Mouse (Mus musculus) liver, embryonic 11.5 days (tissue): ENCODE measurements around the gene Poc1a. TPM values are rescaled to one million over a fixed set of nuclear protein-coding genes. Genes with fewer than 3 reads are reported as not detected.
A peak's percentile ranks its signal among the peaks of the same experiment; 100 is the strongest.

Experiments
- ATAC-seq: fragments of 200-750 bp; cut with Nextera tagmentation; replicated peaks from 2 replicates; pipeline ENCODE4 v1.8.0; 2017; ENCODE audit warnings: moderate number of reproducible peaks, mild to moderate bottlenecking, moderate TSS enrichment, moderate library complexity; ENCODE audit not compliant: low FRiP score
- DNase-seq: peaks from one replicate; pipeline ENCODE4 v3.0.0-alpha.2; 2017; ENCODE audit warnings: low spot score
- H3K27ac ChIP-seq: fragments of 300-500 bp; sonication (generic); 2 replicates; pipeline ENCODE4 v1.5.1; 2014; ENCODE audit warnings: mild to moderate bottlenecking, low read depth, low read length, control low read depth
- H3K27me3 ChIP-seq: fragments of 300-500 bp; sonication (generic); replicated peaks from 2 replicates; pipeline ENCODE4 v1.6.1; 2014; ENCODE audit warnings: low read length, mixed read lengths; ENCODE audit not compliant: control insufficient read depth, insufficient read depth
- H3K36me3 ChIP-seq: fragments of 300-500 bp; sonication (generic); 2 replicates; pipeline ENCODE4 v1.6.1; 2014; ENCODE audit warnings: mild to moderate bottlenecking, low read length, moderate library complexity, mixed read lengths; ENCODE audit not compliant: control insufficient read depth, insufficient read depth
- H3K4me1 ChIP-seq: fragments of 300-500 bp; sonication (generic); replicated peaks from 2 replicates; pipeline ENCODE4 v1.6.1; 2014; ENCODE audit warnings: low read length, mixed read lengths; ENCODE audit not compliant: control insufficient read depth, insufficient read depth
- H3K4me2 ChIP-seq: fragments of 300-500 bp; sonication (generic); 2 replicates; pipeline ENCODE4 v1.6.1; 2014; ENCODE audit warnings: mild to moderate bottlenecking, control low read depth, moderate library complexity
- H3K4me3 ChIP-seq: fragments of 300-500 bp; sonication (generic); 2 replicates; pipeline ENCODE4 v1.5.1; 2014; ENCODE audit warnings: low read depth, low read length, control low read depth
- H3K9ac ChIP-seq: fragments of 300-500 bp; sonication (generic); 2 replicates; pipeline ENCODE4 v1.6.1; 2014; ENCODE audit warnings: low read depth, low read length, control low read depth
- H3K9me3 ChIP-seq: fragments of 300-500 bp; sonication (generic); 2 replicates; pipeline ENCODE4 v1.6.1; 2016; ENCODE audit warnings: low read length, inconsistent platforms, mixed read lengths; ENCODE audit not compliant: control insufficient read depth
- WGBS: fragments of 180-500 bp; shearing (Covaris S2); extraction: QIAGEN DNeasy Blood & Tissue Kit; methylation state at CpG from one replicate; pipeline ENCODE4 v1.1.7; 2014; 5-methylcytosine and 5-hydroxymethylcytosine counted together
- polyA plus RNA-seq: library from polyadenylated mRNA; unstranded; fragments of >200 nt; fragmentation: Nextera tagmentation; extraction: Ambion mirVana; gene quantifications from 2 replicates; pipeline ENCODE4 v1.2.1, GENCODE M21; 2014

The Poc1a gene
- polyA plus RNA-seq, 1 experiment from 2014 or later: 36.6 TPM

DNA sequence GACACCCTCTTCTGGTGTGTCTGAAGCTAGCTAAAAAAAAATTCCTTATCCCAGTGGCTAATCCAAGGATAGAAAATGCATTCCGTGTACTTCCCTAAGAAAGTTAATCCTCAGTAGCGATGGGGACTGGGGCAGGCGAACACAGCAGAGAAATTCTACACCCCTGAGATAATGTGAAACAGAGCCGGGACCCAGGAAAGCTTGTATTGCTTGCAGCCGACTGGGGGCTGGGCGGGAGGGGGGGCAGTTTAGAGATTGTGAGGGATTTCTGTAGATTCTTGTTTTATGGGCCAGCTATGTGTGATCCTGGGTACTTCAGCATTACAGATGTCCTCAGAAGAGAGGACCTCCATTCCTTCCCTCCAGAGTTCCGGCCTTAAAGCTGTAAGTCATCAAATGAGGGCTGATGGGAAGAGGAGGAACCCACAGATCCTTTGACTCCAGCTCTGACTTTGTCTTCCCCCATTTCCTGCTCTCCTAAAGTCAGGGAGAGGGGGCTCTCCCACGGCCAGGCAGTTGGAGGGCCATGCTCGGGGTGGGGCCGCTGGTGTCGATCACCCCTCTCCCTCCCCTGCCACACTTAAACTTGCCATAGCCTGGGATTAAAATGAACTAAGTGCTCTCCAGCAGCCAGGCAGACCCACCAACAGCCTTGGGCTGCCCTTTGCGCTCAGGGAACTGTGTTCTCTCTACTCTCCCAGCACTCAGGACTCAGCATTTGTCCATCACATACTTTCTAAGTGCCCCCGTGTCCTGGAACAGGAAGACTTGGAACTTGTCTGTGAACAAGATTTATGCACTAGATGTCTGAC is 59.8 kb downstream of the Poc1a start:
- Histone ChIP-seq H3K27me3 (no peaks in the 10 kb centered on the region), H3K4me1 (peaks cover 17% of the 10 kb centered on the region), H3K36me3 (no peaks in the 10 kb centered on the region), H3K9ac (no peak overlapping the region), H3K4me2 (no peak overlapping the region), H3K4me3 (no peak overlapping the region), H3K9me3 (no peaks in the 10 kb centered on the region), H3K27ac (peak overlapping the region; percentile 45; the same call in 1 of the 2 replicates)
- WGBS: 55% methylated on average over 13 of the region's 13 CpGs
- ATAC-seq (no peak), DNase-seq (no peak)

DNA sequence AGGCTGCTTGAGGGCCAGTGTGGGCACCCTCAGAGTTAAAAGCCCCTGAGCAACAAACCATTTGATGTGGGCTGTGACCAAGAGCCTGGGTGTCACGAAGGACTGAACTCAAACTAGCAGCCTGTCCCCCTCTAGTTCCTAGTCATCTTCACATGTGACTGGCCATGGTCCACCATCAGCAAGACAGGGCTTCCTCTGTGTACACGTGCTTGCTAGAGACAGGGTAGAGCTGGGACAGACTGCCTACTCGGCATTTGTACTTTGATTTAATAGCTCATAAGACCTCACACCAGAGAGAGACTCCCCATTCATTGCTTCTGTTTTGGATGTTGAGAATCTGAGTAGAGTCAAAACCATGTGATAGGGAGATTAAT is 60.4 kb downstream of the Poc1a start:
- H3K4me2 ChIP-seq: no peak overlapping the region
- no peak for DNase-seq
- ATAC-seq: no peak
- no peak overlapping the region for H3K9ac ChIP-seq
- no peak overlapping the region; the same call in 1 of the 2 replicates for H3K27ac ChIP-seq
- no peaks in the 10 kb centered on the region for H3K9me3 ChIP-seq
- no peaks in the 10 kb centered on the region for H3K36me3 ChIP-seq
- H3K4me1 ChIP-seq: peaks cover 17% of the 10 kb centered on the region
- H3K4me3 ChIP-seq: no peak overlapping the region
- 52% methylated on average over 3 of the region's 3 CpGs for WGBS
- H3K27me3 ChIP-seq: no peaks in the 10 kb centered on the region

DNA sequence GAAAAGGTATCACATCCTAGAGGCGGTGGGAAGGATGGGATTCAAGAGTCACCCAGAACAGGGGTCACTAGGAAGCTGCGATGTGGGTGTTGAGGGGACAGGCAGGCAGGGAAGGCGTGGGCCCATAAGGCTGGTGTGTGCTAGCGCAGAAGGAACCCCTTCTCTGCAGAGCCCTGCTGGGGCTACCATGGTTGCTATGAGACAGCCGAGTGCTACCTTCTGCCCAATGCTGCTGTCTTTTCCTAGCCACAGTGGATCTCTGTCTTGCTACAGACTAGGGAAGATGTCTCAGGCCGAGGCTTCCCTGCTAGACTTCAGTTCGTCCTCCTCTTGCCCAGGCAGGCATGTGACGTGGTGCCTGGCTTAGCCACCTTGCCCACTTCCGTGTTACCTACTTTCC is 61.7 kb downstream of the Poc1a start:
- peaks cover 17% of the 10 kb centered on the region for H3K4me1 ChIP-seq

DNA sequence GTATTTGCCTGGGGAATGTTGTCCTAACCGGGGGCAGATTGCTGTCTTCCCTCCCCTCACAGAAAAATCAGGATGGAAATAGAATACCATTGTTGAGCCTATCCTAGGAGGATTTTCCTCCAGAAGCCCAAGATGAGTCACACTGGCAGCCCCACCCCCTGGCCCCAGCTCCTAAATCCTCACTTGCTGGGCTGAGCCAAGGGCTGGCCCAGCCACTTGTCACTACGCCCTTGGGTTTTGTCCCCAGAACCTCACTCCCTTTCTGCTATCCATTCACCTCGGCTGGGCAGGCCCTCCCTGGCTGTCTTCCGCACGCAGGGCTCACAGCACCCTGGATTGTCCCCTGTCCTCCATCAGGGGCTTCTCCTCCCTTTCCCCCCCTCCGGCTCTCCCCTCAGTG is 64.3 kb downstream of the Poc1a start:
- WGBS: 55% methylated on average over 6 of the region's 6 CpGs
- H3K9ac ChIP-seq: no peak overlapping the region; the same call in 1 of the 2 replicates
- no peaks in the 10 kb centered on the region for H3K36me3 ChIP-seq
- H3K4me2 ChIP-seq: no peak overlapping the region
- no peaks in the 10 kb centered on the region for H3K27me3 ChIP-seq
- DNase-seq (no peak), ATAC-seq (no peak)
- H3K27ac ChIP-seq: no peak overlapping the region
- H3K4me1 ChIP-seq: peaks cover 7% of the 10 kb centered on the region; the same call in 1 of the 2 replicates
- no peaks in the 10 kb centered on the region for H3K9me3 ChIP-seq
- no peak overlapping the region for H3K4me3 ChIP-seq

More for the DNA sequence above, 61.7 kb downstream of the Poc1a start:
- ATAC-seq (no peak), DNase-seq (no peak)
- Histone ChIP-seq H3K27me3 (no peaks in the 10 kb centered on the region), H3K4me2 (no peak overlapping the region), H3K4me3 (no peak overlapping the region), H3K9me3 (no peaks in the 10 kb centered on the region), H3K9ac (no peak overlapping the region), H3K27ac (no peak overlapping the region), H3K36me3 (no peaks in the 10 kb centered on the region)
- WGBS: 86% methylated on average over 9 of the region's 9 CpGs

DNA sequence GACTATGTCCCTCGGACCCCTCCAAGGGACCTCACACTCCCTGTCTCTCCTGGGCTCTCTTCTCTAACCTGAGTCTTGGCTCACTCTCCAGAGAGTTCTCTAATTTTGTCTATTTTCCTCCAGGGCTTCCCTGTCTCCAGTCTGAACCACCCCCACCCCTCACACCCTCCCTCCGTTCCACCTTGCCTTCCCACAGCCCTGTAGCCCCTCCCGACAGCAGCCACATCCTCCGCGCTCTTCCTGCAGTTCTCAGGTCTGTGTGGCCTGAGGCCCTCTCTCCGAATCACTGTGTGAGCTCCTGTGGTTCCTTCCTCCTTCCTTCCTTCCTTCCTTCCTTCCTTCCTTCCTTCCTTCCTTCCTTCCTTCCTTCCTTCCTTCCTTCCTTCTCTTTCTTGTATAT is 64.8 kb downstream of the Poc1a start:
- WGBS: 53% methylated on average over 6 of the region's 6 CpGs
- Histone ChIP-seq H3K27me3 (no peaks in the 10 kb centered on the region), H3K9me3 (no peaks in the 10 kb centered on the region), H3K27ac (no peak overlapping the region), H3K4me3 (no peak overlapping the region), H3K4me1 (peaks cover 7% of the 10 kb centered on the region; the same call in 1 of the 2 replicates), H3K4me2 (no peak overlapping the region), H3K36me3 (no peaks in the 10 kb centered on the region), H3K9ac (no peak overlapping the region; the same call in 1 of the 2 replicates)
- no peak for ATAC-seq
- no peak for DNase-seq

DNA sequence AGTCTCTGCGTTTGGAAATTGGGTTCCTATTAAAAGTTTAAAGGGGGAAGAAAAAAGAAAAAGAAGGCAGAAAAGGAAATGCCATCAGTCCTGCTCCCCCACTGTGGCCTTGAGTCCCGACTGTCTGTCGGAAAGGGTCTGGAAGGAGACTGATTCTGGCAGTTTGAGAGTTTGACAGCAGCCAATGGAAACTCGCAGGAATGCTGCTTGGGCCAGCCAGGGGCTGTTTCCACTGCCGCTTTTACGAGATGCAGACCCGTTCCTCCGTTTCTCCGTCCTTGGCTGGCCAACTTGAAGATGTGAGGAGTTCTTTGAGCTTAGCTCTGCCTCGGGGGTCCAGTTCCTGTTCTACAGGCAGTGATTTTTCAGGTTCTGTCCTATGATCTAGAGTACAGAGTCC is 67.4 kb downstream of the Poc1a start:
- no peak overlapping the region for H3K4me2 ChIP-seq
- no peak overlapping the region for H3K27ac ChIP-seq
- no peaks in the 10 kb centered on the region for H3K27me3 ChIP-seq
- no peak for ATAC-seq
- H3K9me3 ChIP-seq: no peaks in the 10 kb centered on the region
- H3K36me3 ChIP-seq: no peaks in the 10 kb centered on the region
- WGBS: 67% methylated on average over 10 of the region's 10 CpGs
- H3K4me1 ChIP-seq: peaks cover 11% of the 10 kb centered on the region
- no peak overlapping the region for H3K4me3 ChIP-seq
- no peak for DNase-seq
- H3K9ac ChIP-seq: no peak overlapping the region

DNA sequence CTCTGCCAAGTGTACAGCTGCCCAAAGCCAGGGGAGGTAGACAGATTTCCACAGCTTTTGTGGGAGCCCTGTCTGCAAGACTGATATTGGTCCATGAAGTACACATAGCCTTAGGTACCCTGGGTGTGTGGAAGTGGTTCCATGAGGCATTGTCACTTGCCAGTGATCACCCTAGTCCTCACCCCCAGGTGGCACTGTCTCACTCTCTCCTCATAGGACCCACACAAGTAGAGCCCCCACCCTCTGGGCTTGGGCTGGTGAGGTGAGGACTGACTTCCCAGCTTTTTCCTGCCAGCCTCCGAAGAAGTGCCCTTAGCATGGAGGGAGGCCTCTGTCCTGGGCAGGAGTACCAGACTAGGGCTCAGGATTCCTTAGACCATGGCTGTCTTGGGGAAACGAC is 68.2 kb downstream of the Poc1a start:
- H3K4me1 ChIP-seq: peaks cover 18% of the 10 kb centered on the region
- WGBS: 66% methylated on average over 2 of the region's 2 CpGs
- H3K36me3 ChIP-seq: no peaks in the 10 kb centered on the region
- ATAC-seq (no peak), DNase-seq (no peak)
- H3K4me2 ChIP-seq: no peak overlapping the region
- H3K9me3 ChIP-seq: no peaks in the 10 kb centered on the region
- H3K9ac ChIP-seq: no peak overlapping the region
- H3K27ac ChIP-seq: no peak overlapping the region
- no peak overlapping the region for H3K4me3 ChIP-seq
- no peaks in the 10 kb centered on the region for H3K27me3 ChIP-seq

DNA sequence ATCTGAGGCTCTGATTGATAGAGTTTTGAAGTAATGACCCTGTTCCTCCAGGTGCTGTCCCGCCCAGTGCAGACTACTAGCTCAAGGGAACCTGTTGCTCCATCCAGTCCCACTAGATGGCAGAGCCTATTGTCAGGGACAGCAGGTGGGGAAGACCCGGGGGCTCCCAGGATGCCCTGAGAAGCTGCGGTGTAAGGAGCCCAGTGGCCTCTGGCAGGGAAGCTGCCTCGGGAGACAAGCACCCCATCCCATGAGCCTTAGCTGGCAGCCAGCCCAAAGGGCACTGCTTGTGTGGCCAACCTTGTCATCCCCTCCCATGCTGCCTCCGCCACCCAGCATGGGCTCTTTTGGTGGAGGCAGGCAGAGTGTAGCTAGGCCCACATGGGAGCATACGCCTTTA is 70.3 kb downstream of the Poc1a start:
- no peak overlapping the region for H3K4me2 ChIP-seq
- H3K27ac ChIP-seq: no peak overlapping the region
- WGBS: 63% methylated on average over 6 of the region's 6 CpGs
- no peak overlapping the region for H3K9ac ChIP-seq
- no peaks in the 10 kb centered on the region for H3K9me3 ChIP-seq
- H3K4me3 ChIP-seq: no peak overlapping the region
- H3K27me3 ChIP-seq: no peaks in the 10 kb centered on the region
- ATAC-seq: no peak
- no peaks in the 10 kb centered on the region for H3K36me3 ChIP-seq
- H3K4me1 ChIP-seq: peaks cover 23% of the 10 kb centered on the region
- no peak for DNase-seq

DNA sequence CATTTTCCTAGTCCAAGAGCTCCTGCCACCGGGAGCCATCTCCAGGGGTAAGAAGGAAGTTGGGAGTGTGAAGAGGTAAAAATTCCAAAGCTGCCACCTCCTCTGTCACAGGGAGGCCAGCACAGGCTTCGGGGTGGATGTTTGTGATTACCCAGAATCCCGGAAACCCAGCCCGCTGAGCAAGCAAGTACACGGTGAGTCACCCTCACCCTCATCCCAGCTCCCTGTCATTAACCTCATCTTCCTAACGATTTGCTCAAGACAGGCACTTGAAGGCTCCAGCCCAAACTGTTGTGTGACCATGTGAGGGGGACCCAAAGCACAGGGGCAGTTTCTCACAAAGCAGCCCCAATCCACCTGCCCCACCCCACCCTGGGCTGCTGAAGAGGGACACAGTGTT is 72.9 kb downstream of the Poc1a start:
- DNase-seq: no peak
- ATAC-seq: no peak
- Histone ChIP-seq H3K36me3 (no peaks in the 10 kb centered on the region), H3K4me3 (no peak overlapping the region), H3K27ac (no peak overlapping the region; the same call in 1 of the 2 replicates), H3K9ac (no peak overlapping the region), H3K4me2 (no peak overlapping the region), H3K27me3 (no peaks in the 10 kb centered on the region), H3K4me1 (peaks cover 26% of the 10 kb centered on the region), H3K9me3 (no peaks in the 10 kb centered on the region)
- WGBS: 43% methylated on average over 6 of the region's 6 CpGs
